In the genomic region with DNA sequence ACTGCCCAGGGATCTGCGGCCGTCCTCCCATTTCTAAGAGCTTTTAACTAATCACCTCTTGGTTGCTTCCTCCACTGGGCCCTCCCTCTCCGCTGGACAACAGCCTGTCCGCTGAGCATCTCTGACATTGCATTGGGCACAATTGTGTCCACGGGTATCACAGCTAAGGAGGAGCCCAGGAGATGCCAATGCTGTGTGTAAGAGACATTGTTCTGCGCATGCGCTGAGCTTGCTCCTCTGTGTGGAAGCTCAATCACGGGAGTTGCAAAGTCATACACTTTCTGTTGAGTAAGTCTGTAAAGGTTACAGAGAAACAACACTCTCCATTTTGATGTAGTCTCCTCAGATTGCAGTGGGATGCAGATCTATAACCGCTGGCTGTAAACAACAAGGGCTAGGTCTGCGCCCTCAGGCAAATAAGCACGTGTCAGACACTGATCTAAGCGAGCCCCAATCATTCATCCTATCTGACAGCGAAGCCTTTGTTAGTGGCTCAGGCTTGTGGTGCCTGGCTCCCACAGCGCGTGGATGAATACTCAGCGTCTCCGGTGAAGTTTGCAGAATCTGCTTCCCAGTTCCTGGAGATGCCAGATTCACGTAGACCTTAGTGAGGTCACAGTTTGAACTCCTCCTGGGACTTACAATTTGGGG, we compare ENCODE assay signal across 20 mouse cellular contexts. TPM values are rescaled to one million over a fixed set of nuclear protein-coding genes. Genes with fewer than 3 reads are reported as not detected.
A peak's percentile ranks its signal among the peaks of the same experiment; 100 is the strongest.
DNase-seq lines count a peak whose midpoint lies in the region; ATAC-seq lines count a peak whose summit lies in the region.
"Had no signal": no experiment of that assay in that cellular context is flagged by ENCODE, and none has a peak within 500 bp of the region (broad histone marks: within the 10 kb centered on the region; RNA-seq: fewer than 3 reads in every experiment).

No protein-coding gene starts in this region.

- H3K9me3 ChIP-seq in hindbrain, embryonic 10.5 days: no peaks in the 10 kb centered on the region
- no peaks in the 10 kb centered on the region for H3K9me3 ChIP-seq in hindbrain, embryonic 16.5 days (ENCODE audit: control insufficient read depth, low read length)
- no peaks in the 10 kb centered on the region for H3K9me3 ChIP-seq in neural tube, embryonic 15.5 days (replicated peaks)
- no peaks in the 10 kb centered on the region for H3K9me3 ChIP-seq in hindbrain, embryonic 14.5 days (ENCODE audit: control insufficient read depth, low read length)
- H3K9me3 ChIP-seq: embryonic facial prominence, embryonic 13.5 days; limb, embryonic 13.5 days; liver, embryonic 15.5 days had no signal

- H3K27me3 ChIP-seq in hindbrain, embryonic 10.5 days (ENCODE audit: insufficient read depth, poor library complexity, severe bottlenecking): no peaks in the 10 kb centered on the region
- no peaks in the 10 kb centered on the region for H3K27me3 ChIP-seq in hindbrain, embryonic 16.5 days (replicated peaks; ENCODE audit: control insufficient read depth, insufficient read depth, low read length)
- no peaks in the 10 kb centered on the region for H3K27me3 ChIP-seq in neural tube, embryonic 15.5 days (replicated peaks)
- H3K27me3 ChIP-seq in hindbrain, embryonic 14.5 days (ENCODE audit: control insufficient read depth, insufficient read depth, low read length): no peaks in the 10 kb centered on the region
- H3K27me3 ChIP-seq: embryonic facial prominence, embryonic 13.5 days; limb, embryonic 13.5 days; liver, embryonic 15.5 days; Patski had no signal

- no peak overlapping the region for H3K4me3 ChIP-seq in hindbrain, embryonic 10.5 days
- H3K4me3 ChIP-seq in hindbrain, embryonic 16.5 days (ENCODE audit: low read length): no peak overlapping the region
- H3K4me3 ChIP-seq in neural tube, embryonic 15.5 days (replicated peaks): no peak overlapping the region
- H3K4me3 ChIP-seq in hindbrain, embryonic 14.5 days (replicated peaks; ENCODE audit: low read length): no peak overlapping the region
- H3K4me3 ChIP-seq: embryonic facial prominence, embryonic 13.5 days; limb, embryonic 13.5 days; liver, embryonic 15.5 days had no signal

- peak; percentile 40 for DNase-seq in hindbrain, embryonic 10.5 days (ENCODE audit: low spot score)
- no peak for DNase-seq in neural tube, embryonic 10.5 days (ENCODE audit: extremely low spot score, low spot score)
- DNase-seq in hindbrain, embryonic 14.5 days (ENCODE audit: low spot score): peak; percentile 43
- DNase-seq in kidney, adult 11 months: no peak
- DNase-seq: adrenal gland, postnatal 36 days; B cell, adult 2 months; cerebellum, postnatal 14 days; gastrocnemius, postnatal 14 days; kidney, adult 9 months; right cerebral cortex, postnatal 4 days had no signal

- no peak for ATAC-seq in hindbrain, embryonic 16.5 days
- no peak for ATAC-seq in neural tube, embryonic 15.5 days (ENCODE audit: low FRiP score)
- no peak for ATAC-seq in hindbrain, embryonic 14.5 days (ENCODE audit: low FRiP score)
- no peak for ATAC-seq in monocyte, adult 5-6 weeks (replicated peaks; ENCODE audit: insufficient number of reproducible peaks, low FRiP score, low TSS enrichment, poor library complexity, severe bottlenecking)
- ATAC-seq: inflammation-experienced regulatory T-cells, adult 6 months; lung, postnatal 0 days; Patski had no signal

- H3K4me1 ChIP-seq in hindbrain, embryonic 10.5 days (replicated peaks): peaks cover 7% of the 10 kb centered on the region; the same call in 1 of the 2 replicates
- no peaks in the 10 kb centered on the region for H3K4me1 ChIP-seq in hindbrain, embryonic 16.5 days (ENCODE audit: control insufficient read depth, insufficient read depth, low read depth, low read length)
- no peaks in the 10 kb centered on the region for H3K4me1 ChIP-seq in neural tube, embryonic 15.5 days
- no peaks in the 10 kb centered on the region; the same call in 1 of the 2 replicates for H3K4me1 ChIP-seq in hindbrain, embryonic 14.5 days (replicated peaks; ENCODE audit: control insufficient read depth, insufficient read depth, low read length)
- H3K4me1 ChIP-seq: limb, embryonic 13.5 days; liver, embryonic 15.5 days had no signal

- H3K36me3 ChIP-seq in hindbrain, embryonic 10.5 days: no peaks in the 10 kb centered on the region
- no peaks in the 10 kb centered on the region for H3K36me3 ChIP-seq in hindbrain, embryonic 16.5 days (ENCODE audit: control insufficient read depth, insufficient read depth, low read length)
- H3K36me3 ChIP-seq in neural tube, embryonic 15.5 days: no peaks in the 10 kb centered on the region
- no peaks in the 10 kb centered on the region for H3K36me3 ChIP-seq in hindbrain, embryonic 14.5 days (replicated peaks; ENCODE audit: control insufficient read depth, insufficient read depth)
- H3K36me3 ChIP-seq: embryonic facial prominence, embryonic 13.5 days; limb, embryonic 13.5 days; liver, embryonic 15.5 days had no signal

- H3K27ac ChIP-seq in hindbrain, embryonic 10.5 days: 0 out of 2 replicates have a peak overlapping the region, but pooled peaks have one; percentile 56
- H3K27ac ChIP-seq in hindbrain, embryonic 16.5 days (ENCODE audit: low read depth, low read length): no peak overlapping the region
- H3K27ac ChIP-seq in neural tube, embryonic 15.5 days (replicated peaks): no peak overlapping the region
- H3K27ac ChIP-seq in hindbrain, embryonic 14.5 days: no peak overlapping the region
- H3K27ac ChIP-seq: embryonic facial prominence, embryonic 13.5 days; limb, embryonic 13.5 days; liver, embryonic 15.5 days had no signal

- H3K9ac ChIP-seq in hindbrain, embryonic 16.5 days (ENCODE audit: low read depth, low read length): no peak overlapping the region
- H3K9ac ChIP-seq in neural tube, embryonic 15.5 days (replicated peaks): no peak overlapping the region
- no peak overlapping the region for H3K9ac ChIP-seq in hindbrain, embryonic 14.5 days
- H3K9ac ChIP-seq: embryonic facial prominence, embryonic 13.5 days; limb, embryonic 13.5 days; liver, embryonic 15.5 days had no signal

- H3K4me2 ChIP-seq in hindbrain, embryonic 16.5 days (ENCODE audit: low read length): no peak overlapping the region
- H3K4me2 ChIP-seq in neural tube, embryonic 15.5 days: 0 out of 2 replicates have a peak overlapping the region, but pooled peaks have one; percentile 5
- H3K4me2 ChIP-seq in hindbrain, embryonic 14.5 days (replicated peaks): peak overlapping the region; percentile 34
- H3K4me2 ChIP-seq: embryonic facial prominence, embryonic 13.5 days; limb, embryonic 13.5 days; liver, embryonic 15.5 days had no signal

- 68% methylated on average over 18 of the region's 18 CpGs for WGBS in hindbrain, embryonic 10.5 days
- 50% methylated on average over 18 of the region's 18 CpGs for WGBS in hindbrain, embryonic 16.5 days
- 54% methylated on average over 18 of the region's 18 CpGs for WGBS in neural tube, embryonic 15.5 days
- 52% methylated on average over 18 of the region's 18 CpGs for WGBS in hindbrain, embryonic 14.5 days

RNA-seq across cellular contexts. Expression of a gene that starts 11.7 kb away (rescaled TPM):
- polyA plus RNA-seq in hindbrain, embryonic 10.5 days (2016; fragmentation: Nextera tagmentation; extraction: Ambion mirVana): 24.8 and 38.6 TPM in 2 replicates
- polyA plus RNA-seq in hindbrain, embryonic 16.5 days (2015; fragmentation: Nextera tagmentation; extraction: Ambion mirVana): 78.3 and 81.4 TPM in 2 replicates
- polyA plus RNA-seq in neural tube, embryonic 15.5 days (2015; fragmentation: Nextera tagmentation; extraction: Ambion mirVana): 65.7 and 77.7 TPM in 2 replicates
- polyA plus RNA-seq in hindbrain, embryonic 14.5 days (2014; fragmentation: Nextera tagmentation; extraction: Ambion mirVana): 79.3 and 88.9 TPM in 2 replicates
- total RNA-seq in monocyte, adult 5-6 weeks (2017): 0.85 to 2.6 TPM (median 0.86 TPM) in 3 replicates

RNA-seq across cellular contexts. Expression of a gene that starts 13.1 kb away (rescaled TPM):
- 0.87 and 1.5 TPM in 2 replicates for polyA plus RNA-seq in hindbrain, embryonic 10.5 days (2016; fragmentation: Nextera tagmentation; extraction: Ambion mirVana)
- polyA plus RNA-seq in hindbrain, embryonic 16.5 days (2015; fragmentation: Nextera tagmentation; extraction: Ambion mirVana): 23.3 and 25.2 TPM in 2 replicates
- polyA plus RNA-seq in neural tube, embryonic 15.5 days (2015; fragmentation: Nextera tagmentation; extraction: Ambion mirVana): 21.5 and 24.1 TPM in 2 replicates
- polyA plus RNA-seq in hindbrain, embryonic 14.5 days (2014; fragmentation: Nextera tagmentation; extraction: Ambion mirVana): 18.6 and 21.4 TPM in 2 replicates
- not detected in 3 replicates for total RNA-seq in monocyte, adult 5-6 weeks (2017)
- total RNA-seq: megakaryocyte progenitor cell, adult 5-6 weeks had no signal
- polyA plus RNA-seq: inflammation-experienced regulatory T-cells, adult 6 months; Patski had no signal

Comparison
In these comparisons a context has a peak if more than half of its experiments do, and no peak if none do; other contexts are left out.
1. DNase-seq: peak in hindbrain, embryonic 10.5 days (single experiment) and hindbrain, embryonic 14.5 days (single experiment); none in neural tube, embryonic 10.5 days (single experiment) and kidney, adult 11 months (single experiment).